Mouse (Mus musculus): ENCODE measurements around the gene Pnkp.
A peak's percentile ranks its signal among the peaks of the same experiment; 100 is the strongest.

Pnkp gene

GRCm38 (mm10) chr7:44828706-44829105 is 28.2 kb upstream of the Pnkp start:
- no peak for DNase-seq (ENCODE audit: low spot score)

GRCm38 (mm10) chr7:44832763-44833162 is 24.2 kb upstream of the Pnkp start:
- no peak for DNase-seq (ENCODE audit: low spot score)

GRCm38 (mm10) chr7:44835373-44836015 is 21.4 kb upstream of the Pnkp start:
- DNase-seq (ENCODE audit: low spot score), result no peak

GRCm38 (mm10) chr7:44836016-44836404 is 20.9 kb upstream of the Pnkp start:
- DNase-seq (ENCODE audit: low spot score), result no peak

GRCm38 (mm10) chr7:44836423-44837053 is 20.4 kb upstream of the Pnkp start:
- no peak for DNase-seq (ENCODE audit: low spot score)

GRCm38 (mm10) chr7:44838073-44838472 is 18.9 kb upstream of the Pnkp start:
- DNase-seq (ENCODE audit: low spot score), result no peak

GRCm38 (mm10) chr7:44839171-44839490 is 17.8 kb upstream of the Pnkp start:
- DNase-seq (ENCODE audit: low spot score), result no peak

- DNase-seq (ENCODE audit: low spot score), result no peak
Measured at GRCm38 (mm10) chr7:44839491-44840191, 17.3 kb upstream of the Pnkp start.

GRCm38 (mm10) chr7:44840426-44840825 is 16.5 kb upstream of the Pnkp start:
- no peak for DNase-seq (ENCODE audit: low spot score)

- no peak for DNase-seq (ENCODE audit: low spot score)
Measured at GRCm38 (mm10) chr7:44841825-44842463, 15.0 kb upstream of the Pnkp start.

GRCm38 (mm10) chr7:44845006-44845405 is 11.9 kb upstream of the Pnkp start:
- DNase-seq (ENCODE audit: low spot score), result no peak

- no peak for DNase-seq (ENCODE audit: low spot score)
Measured at GRCm38 (mm10) chr7:44846804-44847203, 10.1 kb upstream of the Pnkp start.

GRCm38 (mm10) chr7:44847772-44848171 is 9.2 kb upstream of the Pnkp start:
- no peak for DNase-seq (ENCODE audit: low spot score)

- peak; percentile 99 for DNase-seq (ENCODE audit: low spot score)
Measured at GRCm38 (mm10) chr7:44848561-44849415, 8.2 kb upstream of the Pnkp start, which contains the start of the genes Akt1s1 and Tbc1d17. Gene Akt1s1, plus strand, starts transcription at chr7:44848991. Gene Tbc1d17, minus strand, starts transcription at chr7:44849079.

- DNase-seq (ENCODE audit: low spot score), result peak; percentile 91
Measured at GRCm38 (mm10) chr7:44849416-44850111, 7.4 kb upstream of the Pnkp start.

GRCm38 (mm10) chr7:44850146-44850545 is 6.8 kb upstream of the Pnkp start:
- peak; percentile 69 for DNase-seq (ENCODE audit: low spot score)

- no peak for DNase-seq (ENCODE audit: low spot score)
Measured at GRCm38 (mm10) chr7:44850789-44851624, 5.9 kb upstream of the Pnkp start.

GRCm38 (mm10) chr7:44851625-44852234 is 5.2 kb upstream of the Pnkp start:
- no peak for DNase-seq (ENCODE audit: low spot score)

GRCm38 (mm10) chr7:44852259-44853027 is 4.5 kb upstream of the Pnkp start:
- no peak for DNase-seq (ENCODE audit: low spot score)

Measured in adipocyte (in vitro differentiated cells).